Mouse (Mus musculus) CH12.LX (cell line): ENCODE measurements around the gene Mpp4. TPM values are rescaled to one million over a fixed set of nuclear protein-coding genes. Genes with fewer than 3 reads are reported as not detected.

Experiments
- DNase-seq: peaks from one replicate; pipeline ENCODE4 v3.0.0-alpha.2; 2013; ENCODE audit errors: extremely low read depth
- H3K27ac ChIP-seq: 2 replicates; pipeline ENCODE4 v1.5.1; 2012; ENCODE audit warnings: low read depth, mild to moderate bottlenecking, control low read depth, moderate library complexity; ENCODE audit not compliant: insufficient read depth
- H3K27me3 ChIP-seq: replicated peaks from 2 replicates; pipeline ENCODE3; 2012; ENCODE audit warnings: inconsistent platforms
- H3K36me3 ChIP-seq, 2 experiments: replicated peaks in 1 of 2; 2 replicates each; pipeline versions ENCODE3 to v1.6.1; 2012; ENCODE audit warnings: inconsistent platforms in 1 of 2, low read length in 1 of 2, mild to moderate bottlenecking in 1 of 2, mixed read lengths in 1 of 2, moderate library complexity in 1 of 2; ENCODE audit not compliant: control insufficient read depth in 1 of 2, insufficient read depth in 1 of 2
- H3K4me1 ChIP-seq, 2 experiments: 2 replicates each; pipeline ENCODE4 v1.6.1; 2012; ENCODE audit warnings: inconsistent platforms in 1 of 2, moderate library complexity in 1 of 2; ENCODE audit not compliant: insufficient read depth in 2 of 2, control insufficient read depth in 1 of 2
- H3K4me2 ChIP-seq: 2 replicates; pipeline ENCODE4 v1.6.1; 2012; ENCODE audit warnings: low read depth, mild to moderate bottlenecking, control low read depth; ENCODE audit not compliant: poor library complexity, insufficient read depth, severe bottlenecking
- H3K4me3 ChIP-seq, 3 experiments: fragments of 150-350 bp in 1 of 3; sonication (generic) in 1 of 3; replicated peaks in 1 of 3; 2 replicates each; pipeline versions ENCODE3 to v1.5.1; 2011 to 2012; ENCODE audit warnings: low read depth in 2 of 3, low read length in 2 of 3, mild to moderate bottlenecking in 2 of 3, moderate library complexity in 2 of 3, control low read depth in 1 of 3, improper control_type of control experiment in 1 of 3, inconsistent platforms in 1 of 3, mixed read lengths in 1 of 3; ENCODE audit not compliant: poor library complexity in 1 of 3
- H3K79me2 ChIP-seq: replicated peaks from 2 replicates; pipeline ENCODE4 v1.6.1; 2012; ENCODE audit warnings: mild to moderate bottlenecking, moderate library complexity; ENCODE audit not compliant: control insufficient read depth, poor library complexity, insufficient read depth, severe bottlenecking; ENCODE audit errors: extremely low read depth
- H3K9ac ChIP-seq: 2 replicates; pipeline ENCODE4 v1.6.1; 2012; ENCODE audit warnings: low read depth, mild to moderate bottlenecking, control low read depth, moderate library complexity; ENCODE audit not compliant: insufficient read depth
- H3K9me3 ChIP-seq: replicated peaks from 2 replicates; pipeline ENCODE3; 2012; ENCODE audit warnings: low read length, inconsistent platforms, mixed read lengths
- CHD1 ChIP-seq: IDR thresholded peaks from 2 replicates; pipeline ENCODE4 v1.6.1; 2012; ENCODE audit warnings: low read depth, low read length, improper control_type of control experiment, inconsistent platforms
- CHD2 ChIP-seq: IDR thresholded peaks from 2 replicates; pipeline ENCODE4 v1.6.1; 2011; ENCODE audit warnings: low read length, improper control_type of control experiment
- CTCF ChIP-seq, 2 experiments: IDR thresholded peaks in 1 of 2; conservative IDR thresholded peaks in 1 of 2; 2 replicates each; pipeline ENCODE4 v1.5.1; 2011 to 2012; ENCODE audit warnings: low read depth in 2 of 2, low read length in 2 of 2, improper control_type of control experiment in 1 of 2, inconsistent platforms in 1 of 2, mild to moderate bottlenecking in 1 of 2, moderate library complexity in 1 of 2
- E2F4 ChIP-seq: IDR thresholded peaks from 2 replicates; pipeline ENCODE4 v1.6.1; 2011; ENCODE audit warnings: low read depth, low read length, improper control_type of control experiment; ENCODE audit not compliant: insufficient replicate concordance
- ETS1 ChIP-seq: conservative IDR thresholded peaks from 2 replicates; pipeline ENCODE4 v1.6.1; 2012; ENCODE audit warnings: low read depth, mild to moderate bottlenecking, inconsistent platforms, low read length, improper control_type of control experiment, moderate library complexity
- GABPA ChIP-seq: IDR thresholded peaks from 2 replicates; pipeline ENCODE4 v1.6.1; 2012; ENCODE audit warnings: low read depth, low read length, improper control_type of control experiment, inconsistent platforms; ENCODE audit not compliant: insufficient replicate concordance
- HCFC1 ChIP-seq: IDR thresholded peaks from 2 replicates; pipeline ENCODE4 v1.6.1; 2012; ENCODE audit warnings: low read depth, mild to moderate bottlenecking, inconsistent platforms, low read length, improper control_type of control experiment
- IRF4 ChIP-seq: IDR thresholded peaks from 2 replicates; pipeline ENCODE4 v1.6.1; 2014; ENCODE audit warnings: low read depth, mild to moderate bottlenecking, inconsistent platforms, low read length, improper control_type of control experiment
- JUN ChIP-seq: IDR thresholded peaks from 2 replicates; pipeline ENCODE4 v1.6.1; 2011; ENCODE audit warnings: low read depth, mild to moderate bottlenecking, low read length, improper control_type of control experiment, moderate library complexity; ENCODE audit not compliant: insufficient read depth
- JUND ChIP-seq: conservative IDR thresholded peaks from 2 replicates; pipeline ENCODE4 v1.6.1; 2011; ENCODE audit warnings: low read depth, low read length, improper control_type of control experiment
- KAT2A ChIP-seq: IDR thresholded peaks from 2 replicates; pipeline ENCODE4 v1.6.1; 2012; ENCODE audit warnings: low read length, improper control_type of control experiment, inconsistent platforms; ENCODE audit not compliant: insufficient replicate concordance
- MAFK ChIP-seq: IDR thresholded peaks from 2 replicates; pipeline ENCODE4 v1.6.1; 2011; ENCODE audit warnings: low read length, improper control_type of control experiment; ENCODE audit not compliant: insufficient replicate concordance
- MAZ ChIP-seq: IDR thresholded peaks from 2 replicates; pipeline ENCODE4 v1.6.1; 2012; ENCODE audit warnings: low read depth, mild to moderate bottlenecking, inconsistent platforms, low read length, improper control_type of control experiment, moderate library complexity
- MEF2A ChIP-seq: IDR thresholded peaks from 2 replicates; pipeline ENCODE4 v1.6.1; 2014; ENCODE audit warnings: low read depth, mild to moderate bottlenecking, inconsistent platforms, low read length, improper control_type of control experiment, borderline replicate concordance
- MXI1 ChIP-seq: IDR thresholded peaks from 2 replicates; pipeline ENCODE4 v1.6.1; 2011; ENCODE audit warnings: mild to moderate bottlenecking, low read depth, low read length, improper control_type of control experiment
- MYC ChIP-seq: IDR thresholded peaks from 2 replicates; pipeline ENCODE4 v1.6.1; 2011; ENCODE audit warnings: low read depth, mild to moderate bottlenecking, improper control_type of control experiment, low read length
- NELFE ChIP-seq: IDR thresholded peaks from 2 replicates; pipeline ENCODE4 v1.6.1; 2011; ENCODE audit warnings: low read depth, low read length, improper control_type of control experiment
- NRF1 ChIP-seq: IDR thresholded peaks from 2 replicates; pipeline ENCODE4 v1.6.1; 2014; ENCODE audit warnings: low read depth, mild to moderate bottlenecking, inconsistent platforms, low read length, improper control_type of control experiment, moderate library complexity
- PAX5 ChIP-seq: IDR thresholded peaks from 2 replicates; pipeline ENCODE4 v1.6.1; 2012; ENCODE audit warnings: low read length, inconsistent platforms, mixed read lengths
- POLR2A ChIP-seq: IDR thresholded peaks from 2 replicates; pipeline ENCODE4 v1.6.1; 2011; ENCODE audit warnings: low read depth, mild to moderate bottlenecking, improper control_type of control experiment, low read length
- RCOR1 ChIP-seq: conservative IDR thresholded peaks from 2 replicates; pipeline ENCODE4 v1.6.1; 2012; ENCODE audit warnings: low read depth, mild to moderate bottlenecking, inconsistent platforms, low read length, improper control_type of control experiment
- SIN3A ChIP-seq: IDR thresholded peaks from 2 replicates; pipeline ENCODE4 v1.6.1; 2012; ENCODE audit warnings: low read length, improper control_type of control experiment, inconsistent platforms
- SMC3 ChIP-seq: IDR thresholded peaks from 2 replicates; pipeline ENCODE4 v1.6.1; 2011; ENCODE audit warnings: low read depth, low read length, improper control_type of control experiment
- TBP ChIP-seq: conservative IDR thresholded peaks from 2 replicates; pipeline ENCODE4 v1.6.1; 2011; ENCODE audit warnings: low read depth, low read length, improper control_type of control experiment
- TCF12 ChIP-seq: IDR thresholded peaks from 2 replicates; pipeline ENCODE4 v1.6.1; 2014; ENCODE audit warnings: low read depth, mild to moderate bottlenecking, inconsistent platforms, low read length, improper control_type of control experiment
- UBTF ChIP-seq: IDR thresholded peaks from 2 replicates; pipeline ENCODE4 v1.6.1; 2012; ENCODE audit warnings: low read depth, mild to moderate bottlenecking, inconsistent platforms, low read length, improper control_type of control experiment, moderate library complexity
- USF1 ChIP-seq: IDR thresholded peaks from 2 replicates; pipeline ENCODE4 v1.6.1; 2014; ENCODE audit warnings: low read depth, mild to moderate bottlenecking, inconsistent platforms, low read length, improper control_type of control experiment
- ZC3H11A ChIP-seq: IDR thresholded peaks from 2 replicates; pipeline ENCODE4 v1.6.1; 2012; ENCODE audit warnings: low read depth, mild to moderate bottlenecking, inconsistent platforms, low read length, improper control_type of control experiment
- ZKSCAN1 ChIP-seq: IDR thresholded peaks from 2 replicates; pipeline ENCODE4 v1.6.1; 2012; ENCODE audit warnings: low read depth, inconsistent platforms, low read length, improper control_type of control experiment, borderline replicate concordance
- ZMIZ1 ChIP-seq: IDR thresholded peaks from 2 replicates; pipeline ENCODE4 v1.6.1; 2012; ENCODE audit warnings: low read depth, mild to moderate bottlenecking, inconsistent platforms, low read length, improper control_type of control experiment
- ZNF384 ChIP-seq: IDR thresholded peaks from 2 replicates; pipeline ENCODE4 v1.6.1; 2012; ENCODE audit warnings: low read depth, low read length, improper control_type of control experiment, inconsistent platforms
- dilution Hi-C: fragments of 300-500 bp; cut with MboI; formaldehyde crosslinking; loops from 2 replicates; pipeline ENCODE4 v1.14.3; 2020; ENCODE audit warnings: low sequenced_read_pairs; ENCODE audit not compliant: extremely low pct_unique_long_range_greater_than_20kb, extremely low pct_ligation_motif_present
- in situ Hi-C: fragments of 300-500 bp; cut with MboI; formaldehyde crosslinking; loops from 3 replicates; pipeline ENCODE4 v1.14.3; 2019; ENCODE audit warnings: low sequenced_read_pairs, low pct_ligation_motif_present, low pct_unique_long_range_greater_than_20kb, mixed read lengths
- polyA plus RNA-seq: library from polyadenylated mRNA; unstranded; fragments of >175 nt; gene quantifications from 2 replicates; pipeline ENCODE4 v1.2.1, GENCODE M21; 2012; ENCODE audit warnings: low read depth; ENCODE audit not compliant: insufficient read length
- total RNA-seq, 2 experiments: library from RNA; depleted of rRNA; stranded (reverse); fragments of 300-350 nt in 1 of 2; fragments of >200 nt in 1 of 2; gene quantifications; 2 replicates each; pipeline ENCODE4 v1.2.3; 2012 to 2014

The Mpp4 gene
- total and polyA plus RNA-seq, 3 experiments, result 0.79 to 2.8 (median 1.1) TPM

GRCm38 (mm10) chr1:59187786-59188185, 24.6 kb upstream of the Mpp4 start:
- H3K9ac ChIP-seq, result no peak overlapping the region
- in situ Hi-C loops, result no loop called here

DNA sequence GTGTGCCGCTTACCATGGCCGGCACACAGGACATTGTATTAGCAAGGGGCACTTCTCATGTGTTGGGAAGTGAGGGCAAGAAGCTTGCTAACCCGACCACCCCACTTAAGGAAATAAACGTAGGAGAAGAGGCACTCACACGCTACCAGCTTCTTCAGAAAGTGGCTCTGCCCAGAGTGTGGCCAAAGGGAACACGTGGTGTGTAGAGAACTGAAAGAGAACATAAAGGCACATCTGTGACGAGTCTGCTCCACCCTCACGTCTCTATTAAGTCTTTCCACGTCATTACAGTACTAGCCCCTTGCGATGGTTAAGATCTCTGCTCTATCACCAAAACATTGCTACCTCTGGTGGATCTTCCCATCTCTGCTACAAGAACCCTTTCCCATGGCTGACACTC, 23.1 kb upstream of the Mpp4 start:
- Histone ChIP-seq H3K4me1 (peaks cover 3 to 48% of the 10 kb centered on the region in 2 experiments; a peak in 2 of 4 replicates), H3K4me2 (peak overlapping the region; percentile 57), H3K9ac (peak overlapping the region; percentile 39), H3K27me3 (no peaks in the 10 kb centered on the region), H3K4me3 (peak overlapping the region; percentile 57 to 64 (median 58)), H3K36me3 (peaks cover 10 to 46% of the 10 kb centered on the region in 2 experiments), H3K79me2 (no peaks in the 10 kb centered on the region), H3K9me3 (no peaks in the 10 kb centered on the region), H3K27ac (peak overlapping the region; percentile 49)
- in situ Hi-C loops, result no loop called here
- DNase-seq, result peak; percentile 82
- dilution Hi-C loops, result no loop called here
- TF ChIP-seq E2F4 (no peak), ZC3H11A (no peak), SIN3A (peak; percentile 77), ZKSCAN1 (no peak), CTCF (conservative IDR thresholded peaks at IDR 0.05 in 1 of 2, IDR thresholded peaks at IDR 0.05 in 1 of 2; ENCODE audit: low read depth in 2 of 2, low read length in 2 of 2) (no peak), CHD1 (no peak), TBP (peak; percentile 77), UBTF (no peak), MXI1 (peak; percentile 98), NRF1 (no peak), GABPA (no peak), MAFK (0 out of 2 replicates have a peak, but pooled peaks have one; percentile 19), MYC (peak; percentile 100), PAX5 (no peak), ETS1 (peak; percentile 56; the same call in 1 of the 2 replicates), USF1 (peak; percentile 75), KAT2A (no peak), HCFC1 (no peak), IRF4 (peak; percentile 96), ZNF384 (no peak), NELFE (peak; percentile 48; the same call in 1 of the 2 replicates), CHD2 (no peak), POLR2A (peak; percentile 86), JUND (peak; percentile 97), RCOR1 (no peak), MEF2A (peak; percentile 52; the same call in 1 of the 2 replicates), JUN (peak; percentile 90)

More at GRCm38 (mm10) chr1:59187786-59188185, 24.6 kb upstream of the Mpp4 start:
- Histone ChIP-seq H3K27ac (no peak overlapping the region), H3K4me1 (peaks cover 3 to 34% of the 10 kb centered on the region in 2 experiments; a peak in 2 of 4 replicates), H3K9me3 (no peaks in the 10 kb centered on the region), H3K27me3 (no peaks in the 10 kb centered on the region), H3K4me3 (no peak overlapping the region), H3K36me3 (peaks cover 7 to 40% of the 10 kb centered on the region in 2 experiments), H3K4me2 (no peak overlapping the region), H3K79me2 (no peaks in the 10 kb centered on the region)
- no peak for DNase-seq
- TF ChIP-seq ETS1 (no peak), ZNF384 (no peak), GABPA (no peak), RCOR1 (no peak), MAZ (no peak), MEF2A (no peak), E2F4 (no peak), SMC3 (no peak), ZKSCAN1 (no peak), UBTF (no peak), NRF1 (no peak), USF1 (no peak), ZMIZ1 (no peak), TCF12 (no peak), TBP (no peak), MYC (no peak), IRF4 (no peak)
- dilution Hi-C loops, result no loop called here
